Mouse (Mus musculus): ENCODE data around the gene Akap13. TPM values are rescaled to one million over a fixed set of nuclear protein-coding genes. Genes with fewer than 3 reads are reported as not detected.

Gene Akap13
- polyA plus RNA-seq, 1 experiment from 2014 or later, result 44.6 TPM

DNA sequence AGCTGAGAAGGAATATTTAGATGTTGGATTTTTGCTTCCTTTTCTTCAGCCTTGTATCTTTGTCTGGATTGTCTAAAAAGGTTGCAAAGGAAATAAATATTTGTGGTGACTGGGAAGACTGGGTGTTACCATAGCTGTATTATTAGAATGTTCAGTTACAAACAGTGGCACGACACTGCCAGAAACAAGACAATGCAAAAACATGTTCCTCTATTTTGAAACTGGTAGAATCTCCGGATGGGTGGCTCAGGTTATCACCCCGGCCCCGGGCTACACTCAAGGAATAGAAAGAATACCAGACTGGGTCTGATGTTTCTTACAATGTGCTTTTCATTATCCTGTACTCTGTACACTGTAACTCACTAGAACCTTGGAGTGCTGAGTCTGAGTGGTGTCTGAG, 193.6 kb downstream of the Akap13 start:
- ATAC-seq (ENCODE audit: insufficient read depth), result no peak
- no peak overlapping the region for H3K9ac ChIP-seq
- WGBS, result 78% methylated on average over 4 of the region's 4 CpGs

DNA sequence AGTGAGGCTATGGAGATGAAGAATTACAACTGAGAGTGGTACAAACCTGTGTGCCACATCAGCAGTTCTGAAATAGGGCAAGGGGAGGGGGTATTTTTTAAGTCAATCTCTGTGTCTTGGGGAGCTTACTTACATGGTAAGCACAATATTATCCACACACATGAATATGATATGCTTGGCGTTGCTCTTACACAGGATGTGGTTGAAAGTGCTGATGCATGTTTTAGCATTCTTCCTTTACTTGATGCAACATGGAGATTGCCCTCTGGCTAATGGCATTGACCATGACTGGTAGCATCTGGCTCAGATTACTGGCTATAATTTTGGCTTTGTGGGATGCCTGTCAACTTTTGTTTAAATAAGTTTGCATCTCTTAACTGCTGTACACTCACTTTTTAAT, 194.6 kb downstream of the Akap13 start:
- WGBS, result 62% methylated on average over 1 of the region's 1 CpGs
- H3K4me3 ChIP-seq (ENCODE audit: low read depth, low read length), result no peak overlapping the region
- H3K9ac ChIP-seq, result no peak overlapping the region
- no peaks in the 10 kb centered on the region for H3K27me3 ChIP-seq (ENCODE audit: insufficient read depth, low read length)
- no peak for ATAC-seq (ENCODE audit: insufficient read depth)
- H3K36me3 ChIP-seq (ENCODE audit: insufficient read depth), result no peaks in the 10 kb centered on the region
- H3K4me1 ChIP-seq (ENCODE audit: insufficient read depth), result no peaks in the 10 kb centered on the region
- TF ChIP-seq CTCF (IDR thresholded peaks at IDR 0.05; ENCODE audit: low read depth), result no peak
- H3K9me3 ChIP-seq (ENCODE audit: low read depth, low read length), result no peaks in the 10 kb centered on the region
- no peak overlapping the region for H3K4me2 ChIP-seq
- no peak for DNase-seq
- H3K27ac ChIP-seq (ENCODE audit: low read depth), result no peak overlapping the region

More for the DNA sequence above, 193.6 kb downstream of the Akap13 start:
- Histone ChIP-seq H3K27ac (ENCODE audit: low read depth) (no peak overlapping the region), H3K36me3 (ENCODE audit: insufficient read depth) (no peaks in the 10 kb centered on the region), H3K4me2 (no peak overlapping the region), H3K4me3 (ENCODE audit: low read depth, low read length) (no peak overlapping the region), H3K4me1 (ENCODE audit: insufficient read depth) (no peaks in the 10 kb centered on the region), H3K9me3 (ENCODE audit: low read depth, low read length) (no peaks in the 10 kb centered on the region), H3K27me3 (ENCODE audit: insufficient read depth, low read length) (no peaks in the 10 kb centered on the region)
- DNase-seq, result no peak
- no peak for TF ChIP-seq CTCF (IDR thresholded peaks at IDR 0.05; ENCODE audit: low read depth)

GRCm38 (mm10) chr7:75653684-75654317, 198.5 kb downstream of the Akap13 start:
- Histone ChIP-seq H3K4me2 (no peak overlapping the region), H3K4me1 (ENCODE audit: insufficient read depth) (no peaks in the 10 kb centered on the region), H3K36me3 (ENCODE audit: insufficient read depth) (no peaks in the 10 kb centered on the region), H3K27me3 (ENCODE audit: insufficient read depth, low read length) (no peaks in the 10 kb centered on the region), H3K9ac (no peak overlapping the region), H3K27ac (ENCODE audit: low read depth) (no peak overlapping the region), H3K4me3 (ENCODE audit: low read depth, low read length) (no peak overlapping the region), H3K9me3 (ENCODE audit: low read depth, low read length) (no peaks in the 10 kb centered on the region)
- WGBS, result 50% methylated on average over 3 of the region's 3 CpGs
- TF ChIP-seq CTCF (IDR thresholded peaks at IDR 0.05; ENCODE audit: low read depth), result no peak
- DNase-seq (peak; percentile 60), ATAC-seq (ENCODE audit: insufficient read depth) (no peak)

- Histone ChIP-seq H3K9ac (no peak overlapping the region), H3K4me3 (ENCODE audit: low read depth, low read length) (no peak overlapping the region)
- no peak for TF ChIP-seq CTCF (IDR thresholded peaks at IDR 0.05; ENCODE audit: low read depth)
Observed at GRCm38 (mm10) chr7:75655180-75656074, 200.1 kb downstream of the Akap13 start.

GRCm38 (mm10) chr7:75656297-75656852, 201.0 kb downstream of the Akap13 start:
- Histone ChIP-seq H3K27ac (ENCODE audit: low read depth) (no peak overlapping the region), H3K4me3 (ENCODE audit: low read depth, low read length) (no peak overlapping the region), H3K36me3 (ENCODE audit: insufficient read depth) (no peaks in the 10 kb centered on the region), H3K27me3 (ENCODE audit: insufficient read depth, low read length) (no peaks in the 10 kb centered on the region), H3K9me3 (ENCODE audit: low read depth, low read length) (no peaks in the 10 kb centered on the region), H3K9ac (no peak overlapping the region), H3K4me2 (0 out of 2 replicates have a peak overlapping the region, but pooled peaks have one; percentile 12), H3K4me1 (ENCODE audit: insufficient read depth) (no peaks in the 10 kb centered on the region)
- ATAC-seq (ENCODE audit: insufficient read depth) (no peak), DNase-seq (no peak)
- no peak for TF ChIP-seq CTCF (IDR thresholded peaks at IDR 0.05; ENCODE audit: low read depth)
- WGBS, result 77% methylated on average over 9 of the region's 9 CpGs

More at GRCm38 (mm10) chr7:75655180-75656074, 200.1 kb downstream of the Akap13 start:
- Histone ChIP-seq H3K27ac (ENCODE audit: low read depth) (no peak overlapping the region), H3K4me2 (peak overlapping the region; percentile 40), H3K36me3 (ENCODE audit: insufficient read depth) (no peaks in the 10 kb centered on the region), H3K4me1 (ENCODE audit: insufficient read depth) (no peaks in the 10 kb centered on the region), H3K9me3 (ENCODE audit: low read depth, low read length) (no peaks in the 10 kb centered on the region), H3K27me3 (ENCODE audit: insufficient read depth, low read length) (no peaks in the 10 kb centered on the region)
- 79% methylated on average over 11 of the region's 11 CpGs for WGBS
- ATAC-seq (ENCODE audit: insufficient read depth), result no peak
- no peak for DNase-seq

DNA sequence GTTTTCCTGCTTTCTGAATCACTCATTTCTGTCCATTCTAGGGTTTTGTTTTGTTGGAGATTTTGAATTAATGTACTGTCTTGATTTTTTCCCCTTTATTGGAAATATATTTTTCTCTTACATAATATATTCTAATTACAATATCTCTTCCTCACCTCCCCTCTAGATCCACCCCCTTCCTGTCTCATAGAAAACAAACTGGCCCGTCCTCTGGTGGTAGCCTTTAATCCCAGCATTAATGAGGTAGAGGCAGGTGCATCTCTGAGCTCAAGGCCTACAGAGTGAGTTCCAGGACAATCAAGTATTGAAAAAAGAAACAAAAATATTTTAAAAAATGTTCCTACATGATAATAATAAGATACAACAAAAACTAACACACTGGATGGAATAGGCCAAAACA, 201.6 kb downstream of the Akap13 start:
- WGBS, result 58% methylated on average over 1 of the region's 1 CpGs
- ATAC-seq (ENCODE audit: insufficient read depth), result no peak
- Histone ChIP-seq H3K4me3 (ENCODE audit: low read depth, low read length) (no peak overlapping the region), H3K27ac (ENCODE audit: low read depth) (no peak overlapping the region), H3K36me3 (ENCODE audit: insufficient read depth) (no peaks in the 10 kb centered on the region), H3K9ac (no peak overlapping the region), H3K4me1 (ENCODE audit: insufficient read depth) (no peaks in the 10 kb centered on the region), H3K4me2 (no peak overlapping the region), H3K9me3 (ENCODE audit: low read depth, low read length) (no peaks in the 10 kb centered on the region), H3K27me3 (ENCODE audit: insufficient read depth, low read length) (no peaks in the 10 kb centered on the region)
- no peak for DNase-seq
- no peak for TF ChIP-seq CTCF (IDR thresholded peaks at IDR 0.05; ENCODE audit: low read depth)

DNA sequence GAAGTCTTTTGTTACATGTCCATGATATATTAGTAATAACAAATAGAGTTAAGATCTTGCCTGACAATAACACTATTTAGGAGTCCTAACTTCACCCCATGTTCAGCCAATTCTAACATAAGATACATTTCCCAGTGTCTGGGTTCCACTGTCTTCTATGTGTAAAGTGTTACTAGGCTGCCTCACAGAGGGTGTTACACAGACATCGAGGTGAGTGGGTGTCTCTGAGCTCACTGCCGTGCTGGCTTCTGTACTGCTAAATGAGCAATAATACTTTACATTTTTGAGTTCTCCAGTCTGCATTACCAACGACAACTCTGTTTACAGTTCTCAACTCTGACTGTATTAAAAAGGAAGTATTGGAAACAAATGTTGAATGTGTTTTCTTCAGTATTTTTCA, 209.1 kb downstream of the Akap13 start:
- no peak for TF ChIP-seq CTCF (IDR thresholded peaks at IDR 0.05; ENCODE audit: low read depth)
- no peak overlapping the region for H3K27ac ChIP-seq (ENCODE audit: low read depth)
- WGBS, result 63% methylated on average over 3 of the region's 3 CpGs

More for the DNA sequence above, 209.1 kb downstream of the Akap13 start:
- no peaks in the 10 kb centered on the region for H3K27me3 ChIP-seq (ENCODE audit: insufficient read depth, low read length)
- H3K36me3 ChIP-seq (ENCODE audit: insufficient read depth), result peaks cover 6% of the 10 kb centered on the region
- H3K9me3 ChIP-seq (ENCODE audit: low read depth, low read length), result no peaks in the 10 kb centered on the region
- H3K4me2 ChIP-seq, result no peak overlapping the region
- DNase-seq, result no peak
- no peak overlapping the region for H3K4me3 ChIP-seq (ENCODE audit: low read depth, low read length)
- H3K4me1 ChIP-seq (ENCODE audit: insufficient read depth), result no peaks in the 10 kb centered on the region
- ATAC-seq (ENCODE audit: insufficient read depth), result no peak
- H3K9ac ChIP-seq, result no peak overlapping the region

All from lung, embryonic 14.5 days (tissue).